Mouse (Mus musculus) forebrain, embryonic 16.5 days (tissue): ENCODE data around the gene Gm28845. TPM values are rescaled to one million over a fixed set of nuclear protein-coding genes. Genes with fewer than 3 reads are reported as not detected.
A peak's percentile ranks its signal among the peaks of the same experiment; 100 is the strongest.

Source experiments
- ATAC-seq: fragments of 200-750 bp; cut with Nextera tagmentation; 2 replicates; pipeline ENCODE4 v1.8.0; 2017; ENCODE audit warnings: mild to moderate bottlenecking, moderate library complexity
- H3K27ac ChIP-seq: fragments of 300-500 bp; sonication (generic); 2 replicates; pipeline ENCODE4 v1.5.1; 2014; ENCODE audit warnings: low read length, control low read depth
- H3K27me3 ChIP-seq: fragments of 300-500 bp; sonication (generic); replicated peaks from 2 replicates; pipeline ENCODE4 v1.6.1; 2014; ENCODE audit warnings: low read length; ENCODE audit not compliant: control insufficient read depth, insufficient read depth
- H3K36me3 ChIP-seq: fragments of 300-500 bp; sonication (generic); 2 replicates; pipeline ENCODE4 v1.6.1; 2014; ENCODE audit not compliant: control insufficient read depth, insufficient read depth
- H3K4me1 ChIP-seq: fragments of 300-500 bp; sonication (generic); replicated peaks from 2 replicates; pipeline ENCODE4 v1.6.1; 2014; ENCODE audit warnings: low read length; ENCODE audit not compliant: control insufficient read depth, insufficient read depth
- H3K4me2 ChIP-seq: fragments of 300-500 bp; sonication (generic); 2 replicates; pipeline ENCODE4 v1.6.1; 2014; ENCODE audit warnings: mild to moderate bottlenecking, low read length, control low read depth
- H3K4me3 ChIP-seq: fragments of 300-500 bp; sonication (generic); replicated peaks from 2 replicates; pipeline ENCODE4 v1.5.1; 2014; ENCODE audit warnings: mild to moderate bottlenecking, low read length, control low read depth
- H3K9ac ChIP-seq: fragments of 300-500 bp; sonication (generic); replicated peaks from 2 replicates; pipeline ENCODE4 v1.6.1; 2014; ENCODE audit warnings: low read depth, low read length, control low read depth
- H3K9me3 ChIP-seq: fragments of 300-500 bp; sonication (generic); 2 replicates; pipeline ENCODE4 v1.6.1; 2016; ENCODE audit warnings: low read length; ENCODE audit not compliant: control insufficient read depth
- WGBS: fragments of 180-500 bp; shearing (Covaris S2); extraction: QIAGEN DNeasy Blood & Tissue Kit; methylation state at CpG from one replicate; pipeline ENCODE4 v1.1.7; 2014; 5-methylcytosine and 5-hydroxymethylcytosine counted together
- polyA plus RNA-seq: library from polyadenylated mRNA; unstranded; fragments of >200 nt; fragmentation: Nextera tagmentation; extraction: Ambion mirVana; gene quantifications from 2 replicates; pipeline ENCODE4 v1.2.1, GENCODE M21; 2015

Gm28845 gene
- polyA plus RNA-seq, 1 experiment from 2014 or later: not detected

- H3K36me3 ChIP-seq: no peaks in the 10 kb centered on the region
- no peaks in the 10 kb centered on the region for H3K4me1 ChIP-seq
- H3K9me3 ChIP-seq: no peaks in the 10 kb centered on the region
- H3K4me2 ChIP-seq: no peak overlapping the region
- H3K4me3 ChIP-seq: no peak overlapping the region
- ATAC-seq: peak; percentile 82
- 9% methylated on average over 8 of the region's 8 CpGs for WGBS
- H3K9ac ChIP-seq: no peak overlapping the region
- no peaks in the 10 kb centered on the region for H3K27me3 ChIP-seq
- H3K27ac ChIP-seq: no peak overlapping the region
These were observed 7.1 kb downstream of the Gm28845 start for GRCm38 (mm10) chr1:65112031-65112806.

DNA sequence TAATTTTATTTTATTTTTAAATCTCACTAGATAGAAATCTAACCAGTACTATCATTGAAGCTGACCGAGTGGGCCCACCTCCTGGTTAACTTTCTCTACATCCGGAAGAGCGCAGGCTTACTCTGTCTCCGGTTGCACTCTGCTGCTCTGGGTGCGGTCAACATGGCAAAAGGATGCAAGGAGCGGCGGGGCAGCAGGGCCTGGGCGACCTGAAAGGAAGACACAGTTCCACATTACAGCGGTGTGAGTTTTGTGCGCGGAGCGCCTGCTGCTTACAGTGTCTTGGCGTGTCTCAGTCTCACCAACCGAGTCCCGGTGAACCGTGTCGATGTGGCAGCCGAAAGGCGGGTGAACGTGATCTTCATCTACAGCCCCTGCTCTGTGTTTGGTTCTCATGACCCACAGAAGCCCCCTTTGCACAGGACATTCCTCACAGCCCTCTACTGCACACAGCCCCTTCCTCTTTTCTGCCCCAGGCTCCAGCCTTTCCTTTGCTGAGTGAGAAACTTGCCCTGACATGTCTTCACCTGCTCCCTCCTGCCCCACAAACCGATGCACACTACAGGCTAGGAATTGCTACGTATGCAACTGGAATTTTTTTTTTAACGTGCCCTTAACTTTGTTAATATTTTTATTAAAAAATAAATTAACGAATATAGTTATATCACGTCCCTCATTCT lies 9.5 kb downstream of the Gm28845 start:
- H3K9ac ChIP-seq: no peak overlapping the region
- 84% methylated on average over 25 of the region's 25 CpGs for WGBS
- H3K36me3 ChIP-seq: no peaks in the 10 kb centered on the region
- H3K4me2 ChIP-seq: no peak overlapping the region
- no peaks in the 10 kb centered on the region for H3K4me1 ChIP-seq
- ATAC-seq: no peak
- H3K27me3 ChIP-seq: no peaks in the 10 kb centered on the region
- H3K27ac ChIP-seq: no peak overlapping the region
- no peaks in the 10 kb centered on the region for H3K9me3 ChIP-seq
- H3K4me3 ChIP-seq: no peak overlapping the region

GRCm38 (mm10) chr1:65109196-65109595 lies 10.2 kb downstream of the Gm28845 start:
- Histone ChIP-seq H3K36me3 (no peaks in the 10 kb centered on the region), H3K4me2 (no peak overlapping the region), H3K4me1 (no peaks in the 10 kb centered on the region), H3K9me3 (no peaks in the 10 kb centered on the region), H3K9ac (no peak overlapping the region), H3K27ac (no peak overlapping the region), H3K27me3 (no peaks in the 10 kb centered on the region), H3K4me3 (no peak overlapping the region)
- WGBS: 93% methylated on average over 8 of the region's 8 CpGs
- ATAC-seq: no peak

- H3K4me1 ChIP-seq: no peaks in the 10 kb centered on the region
- no peak overlapping the region for H3K27ac ChIP-seq
- 84% methylated on average over 10 of the region's 10 CpGs for WGBS
- H3K4me2 ChIP-seq: no peak overlapping the region
- ATAC-seq: no peak
- no peaks in the 10 kb centered on the region for H3K9me3 ChIP-seq
- H3K36me3 ChIP-seq: no peaks in the 10 kb centered on the region
- H3K4me3 ChIP-seq: no peak overlapping the region
- H3K9ac ChIP-seq: no peak overlapping the region
- no peaks in the 10 kb centered on the region for H3K27me3 ChIP-seq
These were observed 11.6 kb downstream of the Gm28845 start for GRCm38 (mm10) chr1:65107654-65108279.

GRCm38 (mm10) chr1:65103273-65103672 lies 16.1 kb downstream of the Gm28845 start, which contains the start of gene Cryga:
Gene Cryga (minus strand): TSS chr1:65103373.
- Histone ChIP-seq H3K9me3 (no peaks in the 10 kb centered on the region), H3K36me3 (no peaks in the 10 kb centered on the region), H3K4me1 (no peaks in the 10 kb centered on the region), H3K9ac (no peak within 1 kb of the TSS), H3K27me3 (no peaks in the 10 kb centered on the region), H3K4me3 (no peak within 1 kb of the TSS), H3K4me2 (no peak within 1 kb of the TSS), H3K27ac (no peak within 1 kb of the TSS)
- ATAC-seq: no peak
- 87% methylated on average over 11 of the region's 11 CpGs for WGBS

DNA sequence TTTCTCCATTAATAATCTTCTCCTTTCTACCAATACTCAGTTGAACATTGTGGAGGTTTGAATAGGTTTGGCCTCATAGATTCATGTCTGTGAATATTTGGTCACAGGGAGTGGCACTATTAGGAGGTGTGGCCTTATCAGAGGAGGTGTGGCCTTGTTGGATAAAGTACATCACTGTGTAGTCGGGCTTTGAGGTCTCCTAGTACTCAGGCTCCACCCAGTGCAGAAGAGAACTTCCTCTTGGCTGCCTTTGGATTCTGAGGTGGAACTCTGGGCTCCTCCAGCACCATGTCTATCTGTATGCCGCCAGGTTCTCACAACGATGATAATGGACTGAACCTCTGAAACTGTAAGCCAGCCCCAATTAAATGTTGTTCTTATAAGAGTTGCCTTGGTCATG lies 22.4 kb downstream of the Gm28845 start:
- Histone ChIP-seq H3K36me3 (no peaks in the 10 kb centered on the region), H3K4me3 (no peak overlapping the region), H3K27me3 (no peaks in the 10 kb centered on the region), H3K4me2 (no peak overlapping the region), H3K4me1 (no peaks in the 10 kb centered on the region), H3K9me3 (no peaks in the 10 kb centered on the region), H3K9ac (no peak overlapping the region), H3K27ac (no peak overlapping the region)
- WGBS: 88% methylated on average over 3 of the region's 3 CpGs
- no peak for ATAC-seq

GRCm38 (mm10) chr1:65091566-65091965 lies 27.8 kb downstream of the Gm28845 start:
- ATAC-seq: no peak
- Histone ChIP-seq H3K36me3 (no peaks in the 10 kb centered on the region), H3K27ac (no peak overlapping the region), H3K9me3 (no peaks in the 10 kb centered on the region), H3K9ac (no peak overlapping the region), H3K27me3 (no peaks in the 10 kb centered on the region), H3K4me1 (no peaks in the 10 kb centered on the region), H3K4me2 (no peak overlapping the region), H3K4me3 (no peak overlapping the region)
- 89% methylated on average over 3 of the region's 3 CpGs for WGBS

DNA sequence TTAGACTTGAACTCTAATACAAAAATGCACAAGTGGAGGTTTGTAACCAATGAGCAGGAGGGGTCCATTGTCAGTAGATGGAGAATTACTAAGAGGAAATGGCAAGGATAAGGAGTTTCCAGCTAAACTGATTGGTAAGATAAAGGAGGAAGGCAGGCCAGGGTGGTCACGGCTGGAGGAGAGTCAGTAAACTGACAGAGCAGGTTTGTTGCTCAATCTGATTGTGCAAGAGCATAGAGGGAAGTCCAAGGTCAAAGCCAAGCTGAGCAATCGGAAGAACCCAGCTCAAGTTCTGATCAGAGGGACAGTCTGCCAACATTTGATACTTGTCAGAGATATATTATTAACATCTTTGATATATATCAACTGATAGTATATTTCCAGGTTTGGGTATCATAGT lies 29.0 kb downstream of the Gm28845 start:
- WGBS: 83% methylated on average over 2 of the region's 2 CpGs
- H3K27ac ChIP-seq: no peak overlapping the region
- no peak overlapping the region for H3K4me2 ChIP-seq
- H3K27me3 ChIP-seq: no peaks in the 10 kb centered on the region
- no peak for ATAC-seq
- H3K36me3 ChIP-seq: no peaks in the 10 kb centered on the region
- H3K4me3 ChIP-seq: no peak overlapping the region
- H3K4me1 ChIP-seq: no peaks in the 10 kb centered on the region
- H3K9ac ChIP-seq: no peak overlapping the region
- no peaks in the 10 kb centered on the region for H3K9me3 ChIP-seq

DNA sequence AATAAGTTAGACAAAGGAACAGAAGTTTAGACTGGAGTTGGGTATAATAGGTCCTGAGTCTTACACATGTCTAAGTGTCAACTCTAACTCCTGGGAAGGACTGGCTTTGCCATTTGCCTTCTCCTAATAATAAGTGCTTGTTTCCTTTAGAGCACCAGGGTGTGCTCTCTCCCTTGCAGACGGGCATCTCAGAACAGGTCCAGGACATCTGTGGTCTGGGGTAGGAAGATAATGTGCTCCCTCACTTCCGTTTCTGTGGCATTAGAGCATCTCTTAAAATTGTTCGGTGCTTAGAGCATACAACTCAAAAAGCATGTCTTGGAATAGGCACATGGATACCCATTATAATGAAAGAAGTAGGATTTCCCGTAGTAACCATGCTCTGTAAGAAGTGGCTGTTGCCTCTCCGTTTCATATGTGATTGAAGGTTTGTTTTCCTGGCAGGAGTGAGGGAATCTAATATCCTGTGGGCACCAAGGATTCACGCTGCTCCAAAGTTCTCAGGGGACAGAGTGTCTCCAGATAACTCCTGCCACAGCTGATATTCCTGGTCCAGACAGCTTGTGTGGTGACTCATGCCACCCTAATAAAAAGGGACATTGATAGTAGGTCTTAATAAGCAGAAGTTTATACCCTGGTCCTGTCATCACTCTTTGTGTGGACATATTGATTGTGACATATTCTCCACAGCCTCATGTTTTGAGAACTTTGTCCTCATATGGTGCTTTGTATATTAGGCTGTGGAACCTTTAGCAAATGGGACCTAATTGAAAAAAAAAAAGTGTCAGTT lies 30.6 kb downstream of the Gm28845 start:
- H3K27me3 ChIP-seq: no peaks in the 10 kb centered on the region
- H3K4me3 ChIP-seq: no peak overlapping the region
- no peak overlapping the region for H3K27ac ChIP-seq
- 82% methylated on average over 6 of the region's 6 CpGs for WGBS
- H3K4me1 ChIP-seq: no peaks in the 10 kb centered on the region
- ATAC-seq: no peak
- no peaks in the 10 kb centered on the region for H3K9me3 ChIP-seq
- H3K36me3 ChIP-seq: no peaks in the 10 kb centered on the region
- no peak overlapping the region for H3K4me2 ChIP-seq
- H3K9ac ChIP-seq: no peak overlapping the region
